Mouse (Mus musculus) limb, embryonic 13.5 days (tissue): ENCODE data around the gene Pbdc1. TPM values are rescaled to one million over a fixed set of nuclear protein-coding genes. Genes with fewer than 3 reads are reported as not detected.
"Not testable (repeated sequence)": the region's sequence is repeated elsewhere in the genome, so short reads cannot be mapped to it uniquely, and the experiment has no call there.

ENCODE experiments used
- ATAC-seq: fragments of 200-750 bp; cut with Nextera tagmentation; 2 replicates; pipeline ENCODE4 v1.8.0; 2017; ENCODE audit warnings: low read depth, moderate number of reproducible peaks, moderate TSS enrichment; ENCODE audit not compliant: low FRiP score
- H3K27ac ChIP-seq: fragments of 300-500 bp; sonication (generic); 2 replicates; pipeline ENCODE4 v1.5.1; 2015; ENCODE audit warnings: inconsistent platforms, mild to moderate bottlenecking, moderate library complexity
- H3K27me3 ChIP-seq: fragments of 300-500 bp; sonication (generic); 2 replicates; pipeline ENCODE4 v1.6.1; 2015; ENCODE audit warnings: mild to moderate bottlenecking, inconsistent platforms
- H3K36me3 ChIP-seq: fragments of 300-500 bp; sonication (generic); 2 replicates; pipeline ENCODE4 v1.6.1; 2015; ENCODE audit warnings: inconsistent platforms, mild to moderate bottlenecking, moderate library complexity
- H3K4me1 ChIP-seq: fragments of 300-500 bp; sonication (generic); 2 replicates; pipeline ENCODE4 v1.6.1; 2015; ENCODE audit warnings: inconsistent platforms
- H3K4me2 ChIP-seq: fragments of 300-500 bp; sonication (generic); replicated peaks from 2 replicates; pipeline ENCODE4 v1.6.1; 2015; ENCODE audit warnings: inconsistent platforms, mild to moderate bottlenecking, moderate library complexity
- H3K4me3 ChIP-seq: fragments of 300-500 bp; sonication (generic); 2 replicates; pipeline ENCODE4 v1.5.1; 2015; ENCODE audit warnings: moderate library complexity, mild to moderate bottlenecking, inconsistent platforms
- H3K9ac ChIP-seq: fragments of 300-500 bp; sonication (generic); 2 replicates; pipeline ENCODE4 v1.6.1; 2015; ENCODE audit warnings: mild to moderate bottlenecking, inconsistent platforms
- H3K9me3 ChIP-seq: fragments of 300-500 bp; sonication (generic); 2 replicates; pipeline ENCODE4 v1.6.1; 2016; ENCODE audit warnings: inconsistent platforms
- WGBS: fragments of 180-500 bp; shearing (Covaris S2); methylation state at CpG from one replicate; pipeline ENCODE4 v1.1.7; 2015; 5-methylcytosine and 5-hydroxymethylcytosine counted together
- polyA plus RNA-seq: library from polyadenylated mRNA; unstranded; fragments of >200 nt; fragmentation: Nextera tagmentation; extraction: Ambion mirVana; gene quantifications from 2 replicates; pipeline ENCODE4 v1.2.1, GENCODE M21; 2015

Gene Pbdc1
- polyA plus RNA-seq, 1 experiment from 2014 or later = 70.3 TPM

- Histone ChIP-seq H3K4me2 (peak overlapping the region; percentile 73), H3K36me3 (no peaks in the 10 kb centered on the region), H3K9me3 (no peaks in the 10 kb centered on the region), H3K27me3 (peaks cover 34% of the 10 kb centered on the region), H3K27ac (no peak overlapping the region), H3K4me1 (0 out of 2 replicates have a peak, but pooled peaks cover 5% of the 10 kb centered on the region), H3K4me3 (peak overlapping the region; percentile 63), H3K9ac (peak overlapping the region; percentile 77)
- WGBS = 15% methylated on average over 37 of the region's 38 CpGs
- peak; percentile 87 for ATAC-seq
Measured at GRCm38 (mm10) chrX:105121227-105121865, 41.8 kb downstream of the Pbdc1 start.

- no peaks in the 10 kb centered on the region for H3K9me3 ChIP-seq
- WGBS = 29% methylated on average over 2 of the region's 3 CpGs
- 0 out of 2 replicates have a peak, but pooled peaks cover 5% of the 10 kb centered on the region for H3K4me1 ChIP-seq
- H3K27me3 ChIP-seq = peaks cover 28% of the 10 kb centered on the region
- no peak overlapping the region for H3K9ac ChIP-seq
- H3K4me2 ChIP-seq = no peak overlapping the region
- H3K4me3 ChIP-seq = no peak overlapping the region
- H3K27ac ChIP-seq = no peak overlapping the region
- H3K36me3 ChIP-seq = no peaks in the 10 kb centered on the region
- ATAC-seq = no peak
Measured at GRCm38 (mm10) chrX:105124903-105125302, 45.3 kb downstream of the Pbdc1 start.

- 0 out of 2 replicates have a peak, but pooled peaks have one; percentile 19 for ATAC-seq
- no peak overlapping the region for H3K27ac ChIP-seq
- H3K9ac ChIP-seq = no peak overlapping the region
- peaks cover 16% of the 10 kb centered on the region; the same call in 1 of the 2 replicates for H3K27me3 ChIP-seq
- H3K4me3 ChIP-seq = peak overlapping the region; percentile 30
- H3K36me3 ChIP-seq = no peaks in the 10 kb centered on the region
- peak overlapping the region; percentile 49 for H3K4me2 ChIP-seq
- 68% methylated on average over 11 of the region's 26 CpGs for WGBS
- H3K9me3 ChIP-seq = no peaks in the 10 kb centered on the region
- no peaks in the 10 kb centered on the region for H3K4me1 ChIP-seq
Measured at GRCm38 (mm10) chrX:105151872-105152461, 72.4 kb downstream of the Pbdc1 start.

- not testable (repeated sequence) for H3K9me3 ChIP-seq, H3K36me3 ChIP-seq, ATAC-seq, H3K4me3 ChIP-seq, H3K4me2 ChIP-seq, H3K27ac ChIP-seq, H3K9ac ChIP-seq, H3K4me1 ChIP-seq
- H3K27me3 ChIP-seq = peaks cover 31% of the 10 kb centered on the region
- WGBS = 75% methylated on average over 6 of the region's 6 CpGs
Measured at GRCm38 (mm10) chrX:105165007-105165406, 85.5 kb downstream of the Pbdc1 start.

Other genes starting within 250 kb of the Pbdc1 start
- gene Magee2, start 222.5 kb upstream of the Pbdc1 start, polyA plus RNA-seq = 9.1 and 9.9 TPM in 2 replicates
- gene Magee1, start 40.6 kb downstream of the Pbdc1 start, polyA plus RNA-seq = 31.9 and 33.1 TPM in 2 replicates